Mouse (Mus musculus) liver, embryonic 14.5 days (tissue): ENCODE measurements at regions not wholly inside any gene's neighbourhood (a gene's known extent, or its start where the extent isn't known, plus 50 kb on each side); places are given as distances from the start of the nearest gene placed in this dataset.

Source experiments
- ATAC-seq: fragments of 200-750 bp; cut with Nextera tagmentation; 2 replicates; pipeline ENCODE4 v1.8.0; 2017; ENCODE audit warnings: moderate number of reproducible peaks, mild to moderate bottlenecking, moderate library complexity; ENCODE audit not compliant: insufficient read depth
- DNase-seq, 3 experiments: peaks; one replicate each; pipeline ENCODE4 v3.0.0-alpha.2; 2012 to 2013; ENCODE audit warnings: low read depth in 3 of 3, low spot score in 3 of 3
- H3K27ac ChIP-seq: fragments of 300-500 bp; sonication (generic); 2 replicates; pipeline ENCODE4 v1.5.1; 2014; ENCODE audit warnings: moderate library complexity, mild to moderate bottlenecking, control low read depth, inconsistent platforms
- H3K27me3 ChIP-seq: fragments of 300-500 bp; sonication (generic); 2 replicates; pipeline ENCODE4 v1.6.1; 2014; ENCODE audit warnings: mild to moderate bottlenecking, low read length, moderate library complexity; ENCODE audit not compliant: control insufficient read depth, insufficient read depth
- H3K36me3 ChIP-seq: fragments of 300-500 bp; sonication (generic); replicated peaks from 2 replicates; pipeline ENCODE4 v1.6.1; 2014; ENCODE audit warnings: low read depth; ENCODE audit not compliant: control insufficient read depth, insufficient read depth
- H3K4me1 ChIP-seq, 2 experiments: fragments of 200-500 bp in 1 of 2; fragments of 300-500 bp in 1 of 2; sonication (generic) in 1 of 2; replicated peaks; 2 replicates each; pipeline ENCODE4 v1.6.1; 2012 to 2014; ENCODE audit warnings: antibody characterized with exemption in 1 of 2, inconsistent platforms in 1 of 2, low read length in 1 of 2; ENCODE audit not compliant: control insufficient read depth in 2 of 2, insufficient read depth in 2 of 2
- H3K4me2 ChIP-seq: fragments of 300-500 bp; sonication (generic); 2 replicates; pipeline ENCODE4 v1.6.1; 2014; ENCODE audit warnings: low read depth, mild to moderate bottlenecking, control low read depth, moderate library complexity
- H3K4me3 ChIP-seq, 2 experiments: fragments of 200-500 bp in 1 of 2; fragments of 300-500 bp in 1 of 2; sonication (generic) in 1 of 2; 2 replicates each; pipeline ENCODE4 v1.5.1; 2012 to 2014; ENCODE audit warnings: low read depth in 2 of 2, low read length in 2 of 2, mild to moderate bottlenecking in 2 of 2, control low read depth in 1 of 2, inconsistent platforms in 1 of 2, moderate library complexity in 1 of 2; ENCODE audit not compliant: insufficient read depth in 1 of 2
- H3K9ac ChIP-seq: fragments of 300-500 bp; sonication (generic); replicated peaks from 2 replicates; pipeline ENCODE4 v1.6.1; 2014; ENCODE audit warnings: mild to moderate bottlenecking, control low read depth, moderate library complexity
- H3K9me3 ChIP-seq: fragments of 300-500 bp; sonication (generic); 2 replicates; pipeline ENCODE4 v1.6.1; 2016; ENCODE audit warnings: low read length, mixed read lengths; ENCODE audit not compliant: control insufficient read depth
- CTCF ChIP-seq: IDR thresholded peaks from 2 replicates; pipeline ENCODE4 v1.5.1; 2016; ENCODE audit warnings: antibody characterized with exemption, low read depth, control low read depth
- EP300 ChIP-seq: IDR thresholded peaks from 2 replicates; pipeline ENCODE4 v1.6.1; 2016; ENCODE audit warnings: antibody characterized with exemption, low read depth
- WGBS: fragments of 180-500 bp; shearing (Covaris S2); extraction: QIAGEN DNeasy Blood & Tissue Kit; methylation state at CpG from one replicate; pipeline ENCODE4 v1.1.7; 2014; ENCODE audit not compliant: insufficient replicate concordance; 5-methylcytosine and 5-hydroxymethylcytosine counted together

DNA sequence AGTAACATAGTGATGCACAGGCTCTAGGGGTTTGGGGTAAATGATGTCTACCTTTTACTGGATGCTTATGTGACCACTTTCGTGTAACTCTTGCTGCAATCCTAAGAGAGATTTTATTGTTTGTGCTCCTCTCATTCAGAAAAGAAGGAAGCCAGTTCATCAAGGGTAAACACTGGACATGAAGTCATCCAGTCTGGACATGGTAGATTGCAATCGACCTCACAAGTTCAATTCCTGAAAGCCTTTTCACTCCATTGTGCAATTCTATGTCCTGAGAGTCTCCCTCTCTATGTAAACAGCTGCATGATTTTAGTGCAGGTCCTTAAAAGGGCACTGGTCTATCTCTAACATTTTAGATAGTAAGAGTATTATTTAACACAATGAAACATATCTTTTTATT lies 73.5 kb upstream of the Gm16223 start:
- ATAC-seq (no peak), DNase-seq (no peak)
- H3K4me3 ChIP-seq: no peak overlapping the region
- no peak overlapping the region for H3K4me2 ChIP-seq
- H3K4me1 ChIP-seq: no peaks in the 10 kb centered on the region
- H3K27ac ChIP-seq: no peak overlapping the region
- H3K9me3 ChIP-seq: no peaks in the 10 kb centered on the region
- 43% methylated on average over 2 of the region's 2 CpGs for WGBS
- H3K9ac ChIP-seq: no peak overlapping the region
- H3K27me3 ChIP-seq: no peaks in the 10 kb centered on the region
- H3K36me3 ChIP-seq: no peaks in the 10 kb centered on the region
- no peak for TF ChIP-seq EP300
- TF ChIP-seq CTCF: no peak

GRCm38 (mm10) chr5:41983556-41983955 lies 84.2 kb upstream of the Gm16223 start:
- ATAC-seq: no peak
- Histone ChIP-seq H3K4me2 (no peak overlapping the region), H3K27ac (no peak overlapping the region), H3K36me3 (no peaks in the 10 kb centered on the region), H3K9ac (no peak overlapping the region), H3K4me3 (no peak overlapping the region), H3K9me3 (no peaks in the 10 kb centered on the region), H3K4me1 (no peaks in the 10 kb centered on the region), H3K27me3 (no peaks in the 10 kb centered on the region)
- DNase-seq: no peak
- 49% methylated on average over 4 of the region's 4 CpGs for WGBS
- TF ChIP-seq EP300: no peak
- TF ChIP-seq CTCF: no peak

GRCm38 (mm10) chr5:41975535-41975934 lies 92.2 kb upstream of the Gm16223 start:
- no peaks in the 10 kb centered on the region for H3K36me3 ChIP-seq

GRCm38 (mm10) chr5:41971201-41971600 lies 96.6 kb upstream of the Gm16223 start:
- no peaks in the 10 kb centered on the region for H3K9me3 ChIP-seq
- DNase-seq: no peak
- H3K4me1 ChIP-seq: no peaks in the 10 kb centered on the region
- no peak; the same call in 1 of the 2 replicates for TF ChIP-seq CTCF
- no peak for TF ChIP-seq EP300
- no peak for ATAC-seq
- H3K36me3 ChIP-seq: no peaks in the 10 kb centered on the region
- H3K4me3 ChIP-seq: no peak overlapping the region
- no peak overlapping the region for H3K9ac ChIP-seq
- no peaks in the 10 kb centered on the region for H3K27me3 ChIP-seq
- H3K4me2 ChIP-seq: no peak overlapping the region
- WGBS: 33% methylated on average over 1 of the region's 1 CpGs
- no peak overlapping the region for H3K27ac ChIP-seq

More at GRCm38 (mm10) chr5:41975535-41975934, 92.2 kb upstream of the Gm16223 start:
- no peak overlapping the region for H3K4me3 ChIP-seq
- H3K27ac ChIP-seq: no peak overlapping the region
- H3K4me2 ChIP-seq: no peak overlapping the region
- DNase-seq (no peak), ATAC-seq (no peak)
- TF ChIP-seq EP300 (no peak), CTCF (no peak)
- no peaks in the 10 kb centered on the region for H3K4me1 ChIP-seq
- no peaks in the 10 kb centered on the region for H3K9me3 ChIP-seq
- no peak overlapping the region for H3K9ac ChIP-seq
- H3K27me3 ChIP-seq: no peaks in the 10 kb centered on the region

GRCm38 (mm10) chr5:41966958-41967357 lies 100.8 kb upstream of the Gm16223 start:
- Histone ChIP-seq H3K4me1 (no peaks in the 10 kb centered on the region), H3K36me3 (no peaks in the 10 kb centered on the region), H3K4me2 (no peak overlapping the region), H3K27me3 (no peaks in the 10 kb centered on the region), H3K9ac (no peak overlapping the region), H3K9me3 (no peaks in the 10 kb centered on the region), H3K27ac (no peak overlapping the region), H3K4me3 (no peak overlapping the region)
- ATAC-seq (no peak), DNase-seq (no peak)
- no peak for TF ChIP-seq EP300
- no peak for TF ChIP-seq CTCF
- 61% methylated on average over 1 of the region's 1 CpGs for WGBS
